Mouse (Mus musculus) lung, embryonic 16.5 days (tissue): ENCODE measurements around the gene Gm20696. TPM values are rescaled to one million over a fixed set of nuclear protein-coding genes. Genes with fewer than 3 reads are reported as not detected.

Experiments
- ATAC-seq: fragments of 200-750 bp; cut with Nextera tagmentation; 2 replicates; pipeline ENCODE4 v1.8.0; 2017; ENCODE audit warnings: low read depth, mild to moderate bottlenecking, moderate library complexity
- H3K27ac ChIP-seq: fragments of 300-500 bp; sonication (generic); 2 replicates; pipeline ENCODE4 v1.5.1; 2014; ENCODE audit warnings: mild to moderate bottlenecking, control low read depth, low read length
- H3K27me3 ChIP-seq: fragments of 300-500 bp; sonication (generic); 2 replicates; pipeline ENCODE4 v1.6.1; 2014; ENCODE audit warnings: low read depth, low read length, mixed read lengths; ENCODE audit not compliant: control insufficient read depth, insufficient read depth
- H3K36me3 ChIP-seq: fragments of 300-500 bp; sonication (generic); 2 replicates; pipeline ENCODE4 v1.6.1; 2014; ENCODE audit warnings: low read length; ENCODE audit not compliant: control insufficient read depth, insufficient read depth
- H3K4me1 ChIP-seq: fragments of 300-500 bp; sonication (generic); replicated peaks from 2 replicates; pipeline ENCODE4 v1.6.1; 2014; ENCODE audit warnings: low read length, mixed read lengths; ENCODE audit not compliant: control insufficient read depth, insufficient read depth
- H3K4me2 ChIP-seq: fragments of 300-500 bp; sonication (generic); 2 replicates; pipeline ENCODE4 v1.6.1; 2014; ENCODE audit warnings: low read depth, low read length, control low read depth
- H3K4me3 ChIP-seq: fragments of 300-500 bp; sonication (generic); 2 replicates; pipeline ENCODE4 v1.5.1; 2014; ENCODE audit warnings: mild to moderate bottlenecking, low read length, control low read depth
- H3K9ac ChIP-seq: fragments of 300-500 bp; sonication (generic); 2 replicates; pipeline ENCODE4 v1.6.1; 2014; ENCODE audit warnings: low read length, control low read depth
- H3K9me3 ChIP-seq: fragments of 300-500 bp; sonication (generic); 2 replicates; pipeline ENCODE4 v1.6.1; 2016; ENCODE audit warnings: low read length; ENCODE audit not compliant: control insufficient read depth
- WGBS: fragments of 180-500 bp; shearing (Covaris S2); extraction: QIAGEN DNeasy Blood & Tissue Kit; methylation state at CpG from one replicate; pipeline ENCODE4 v1.1.7; 2014; 5-methylcytosine and 5-hydroxymethylcytosine counted together
- microRNA-seq: library from miRNA; unstranded; fragments of <30 nt; microRNA quantifications from one replicate; pipeline ENCODE4, GENCODE M21; 2016
- polyA plus RNA-seq: library from polyadenylated mRNA; unstranded; fragments of >200 nt; fragmentation: Nextera tagmentation; extraction: Ambion mirVana; gene quantifications from 2 replicates; pipeline ENCODE4 v1.2.1, GENCODE M21; 2015

Gm20696 gene
- polyA plus RNA-seq, 1 experiment from 2014 or later: 2.3 TPM

GRCm38 (mm10) chr6:99217846-99218245 is 448.8 kb downstream of the Gm20696 start:
- ATAC-seq: no peak

GRCm38 (mm10) chr6:99217155-99217554 is 449.4 kb downstream of the Gm20696 start:
- no peak overlapping the region for H3K9ac ChIP-seq
- no peaks in the 10 kb centered on the region for H3K9me3 ChIP-seq
- H3K36me3 ChIP-seq: no peaks in the 10 kb centered on the region
- no peak overlapping the region for H3K4me2 ChIP-seq
- ATAC-seq: no peak
- H3K27ac ChIP-seq: no peak overlapping the region
- no peak overlapping the region for H3K4me3 ChIP-seq
- H3K4me1 ChIP-seq: no peaks in the 10 kb centered on the region
- no peaks in the 10 kb centered on the region for H3K27me3 ChIP-seq
- 78% methylated on average over 7 of the region's 7 CpGs for WGBS

More at GRCm38 (mm10) chr6:99217846-99218245, 448.8 kb downstream of the Gm20696 start:
- no peak overlapping the region for H3K4me2 ChIP-seq
- no peak overlapping the region for H3K9ac ChIP-seq
- no peaks in the 10 kb centered on the region for H3K27me3 ChIP-seq
- H3K4me3 ChIP-seq: no peak overlapping the region
- no peaks in the 10 kb centered on the region for H3K36me3 ChIP-seq
- H3K4me1 ChIP-seq: no peaks in the 10 kb centered on the region
- 58% methylated on average over 2 of the region's 2 CpGs for WGBS
- no peak overlapping the region for H3K27ac ChIP-seq
- no peaks in the 10 kb centered on the region for H3K9me3 ChIP-seq

GRCm38 (mm10) chr6:99212461-99212860 is 454.1 kb downstream of the Gm20696 start:
- WGBS: 88% methylated on average over 4 of the region's 4 CpGs
- no peak overlapping the region for H3K9ac ChIP-seq
- no peaks in the 10 kb centered on the region for H3K36me3 ChIP-seq
- H3K27ac ChIP-seq: no peak overlapping the region
- H3K4me2 ChIP-seq: no peak overlapping the region
- H3K9me3 ChIP-seq: no peaks in the 10 kb centered on the region
- H3K27me3 ChIP-seq: no peaks in the 10 kb centered on the region
- no peak for ATAC-seq
- H3K4me3 ChIP-seq: no peak overlapping the region
- peaks cover 2% of the 10 kb centered on the region; the same call in 1 of the 2 replicates for H3K4me1 ChIP-seq

GRCm38 (mm10) chr6:99211663-99212333 is 454.8 kb downstream of the Gm20696 start:
- Histone ChIP-seq H3K27ac (no peak overlapping the region), H3K4me3 (no peak overlapping the region), H3K9me3 (no peaks in the 10 kb centered on the region), H3K36me3 (no peaks in the 10 kb centered on the region), H3K27me3 (no peaks in the 10 kb centered on the region), H3K4me1 (peaks cover 7% of the 10 kb centered on the region; the same call in 1 of the 2 replicates), H3K4me2 (no peak overlapping the region), H3K9ac (no peak overlapping the region)
- WGBS: 77% methylated on average over 5 of the region's 5 CpGs
- ATAC-seq: no peak

- H3K9me3 ChIP-seq: no peaks in the 10 kb centered on the region
- 74% methylated on average over 7 of the region's 7 CpGs for WGBS
- peaks cover 18% of the 10 kb centered on the region for H3K4me1 ChIP-seq
- no peaks in the 10 kb centered on the region for H3K36me3 ChIP-seq
- no peak overlapping the region for H3K4me2 ChIP-seq
- H3K4me3 ChIP-seq: no peak overlapping the region
- ATAC-seq: no peak
- H3K9ac ChIP-seq: no peak overlapping the region
- no peak overlapping the region for H3K27ac ChIP-seq
- no peaks in the 10 kb centered on the region for H3K27me3 ChIP-seq
These were observed 456.4 kb downstream of the Gm20696 start for GRCm38 (mm10) chr6:99210161-99210560.

Small RNAs within 50 kb of the gene (microRNA-seq; reads per million reads assigned to microRNA genes)
- not detected for gene Gm22328

Other genes starting within 250 kb of the Gm20696 start
- gene Foxp1, start 144.1 kb downstream of the Gm20696 start, polyA plus RNA-seq: 104 and 116 TPM in 2 replicates
- gene Eif4e3, start within 50 bp of the Gm20696 start, polyA plus RNA-seq: 26.1 and 26.3 TPM in 2 replicates
- 2.0 and 2.3 TPM in 2 replicates for gene Gpr27, start 25.9 kb upstream of the Gm20696 start, polyA plus RNA-seq
- 0.20 TPM in 1 of 2 replicates, not detected in the other for gene Prok2, start 59.6 kb upstream of the Gm20696 start, polyA plus RNA-seq